Mouse (Mus musculus) kidney, postnatal 14 days (tissue): ENCODE measurements around the gene Kansl1l.

Source experiments
- DNase-seq: peaks from one replicate; pipeline ENCODE4 v3.0.0; 2022; ENCODE audit warnings: mixed read lengths

Gene Kansl1l

GRCm38 (mm10) chr1:66817453-66817839 is at the start of gene Kansl1l:
TSS of gene Kansl1l (minus strand) at chr1:66817562.
- DNase-seq = peak; percentile 97

- no peak for DNase-seq
These were observed 48.3 kb upstream of the Kansl1l start for GRCm38 (mm10) chr1:66865633-66866032.

GRCm38 (mm10) chr1:66863741-66864495 is 46.6 kb upstream of the Kansl1l start:
- DNase-seq = peak; percentile 27

GRCm38 (mm10) chr1:66862712-66863511 is 45.5 kb upstream of the Kansl1l start, which contains the start of gene Acadl:
TSS of gene Acadl (minus strand) at chr1:66863277.
- peak; percentile 95 for DNase-seq

GRCm38 (mm10) chr1:66861764-66862672 is 44.7 kb upstream of the Kansl1l start:
- peak; percentile 34 for DNase-seq

GRCm38 (mm10) chr1:66847506-66847905 is 30.1 kb upstream of the Kansl1l start:
- DNase-seq = no peak

GRCm38 (mm10) chr1:66845690-66846318 is 28.4 kb upstream of the Kansl1l start:
- no peak for DNase-seq

GRCm38 (mm10) chr1:66841938-66842337 is 24.6 kb upstream of the Kansl1l start:
- DNase-seq = no peak

GRCm38 (mm10) chr1:66841510-66841909 is 24.1 kb upstream of the Kansl1l start:
- DNase-seq = no peak

- DNase-seq = no peak
These were observed 22.5 kb upstream of the Kansl1l start for GRCm38 (mm10) chr1:66839755-66840438.

GRCm38 (mm10) chr1:66839135-66839534 is 21.8 kb upstream of the Kansl1l start:
- no peak for DNase-seq

GRCm38 (mm10) chr1:66838184-66839042 is 21.1 kb upstream of the Kansl1l start:
- peak; percentile 85 for DNase-seq

GRCm38 (mm10) chr1:66837207-66837606 is 19.8 kb upstream of the Kansl1l start:
- DNase-seq = peak; percentile 34

GRCm38 (mm10) chr1:66832636-66833165 is 15.3 kb upstream of the Kansl1l start:
- peak; percentile 61 for DNase-seq

- peak; percentile 61 for DNase-seq
These were observed 14.7 kb upstream of the Kansl1l start for GRCm38 (mm10) chr1:66831824-66832600.

GRCm38 (mm10) chr1:66829400-66830080 is 12.2 kb upstream of the Kansl1l start:
- no peak for DNase-seq

- no peak for DNase-seq
These were observed 4.6 kb upstream of the Kansl1l start for GRCm38 (mm10) chr1:66821966-66822365.

- peak; percentile 38 for DNase-seq
These were observed 2.9 kb upstream of the Kansl1l start for GRCm38 (mm10) chr1:66820241-66820640.

- no peak for DNase-seq
These were observed 528 bp upstream of the Kansl1l start for GRCm38 (mm10) chr1:66817865-66818315.
